Mouse (Mus musculus) olfactory bulb, adult 2 months (tissue): ENCODE measurements around the gene Sntb2. TPM values are rescaled to one million over a fixed set of nuclear protein-coding genes. Genes with fewer than 3 reads are reported as not detected.
"Not testable (repeated sequence)": the region's sequence is repeated elsewhere in the genome, so short reads cannot be mapped to it uniquely, and the experiment has no call there.

Source experiments
- H3K27ac ChIP-seq: fragments of 200-500 bp; 2 replicates; pipeline ENCODE4 v1.5.1; 2012; ENCODE audit warnings: low read depth, low read length; ENCODE audit not compliant: insufficient read depth
- H3K4me1 ChIP-seq: fragments of 200-500 bp; 2 replicates; pipeline ENCODE4 v1.6.1; 2012; ENCODE audit warnings: low read length; ENCODE audit not compliant: control insufficient read depth, insufficient read depth
- H3K4me3 ChIP-seq: fragments of 200-500 bp; 2 replicates; pipeline ENCODE4 v1.5.1; 2012; ENCODE audit warnings: mild to moderate bottlenecking, low read depth, low read length, moderate library complexity; ENCODE audit not compliant: insufficient read depth
- CTCF ChIP-seq: fragments of 200-500 bp; IDR thresholded peaks from 2 replicates; pipeline ENCODE4 v1.5.1; 2012; ENCODE audit warnings: low read depth, mild to moderate bottlenecking, low read length, moderate library complexity; ENCODE audit not compliant: insufficient read depth
- POLR2A ChIP-seq: fragments of 200-500 bp; IDR thresholded peaks from 2 replicates; pipeline ENCODE4 v1.6.1; 2012; ENCODE audit warnings: mild to moderate bottlenecking, low read depth, low read length, moderate library complexity; ENCODE audit not compliant: insufficient read depth
- WGBS: fragments of 180-500 bp; shearing (Covaris S2); methylation state at CpG from one replicate; pipeline ENCODE4 v1.1.7; 2018; 5-methylcytosine and 5-hydroxymethylcytosine counted together
- polyA plus RNA-seq: library from polyadenylated mRNA; stranded (reverse); fragments of >200 nt; gene quantifications from 2 replicates; pipeline ENCODE4 v1.2.4, GENCODE M21; 2012; ENCODE audit warnings: low replicate concordance; ENCODE audit not compliant: missing spikeins, insufficient read depth, insufficient read length

The Sntb2 gene
- polyA plus RNA-seq, 1 experiment: not detected

DNA sequence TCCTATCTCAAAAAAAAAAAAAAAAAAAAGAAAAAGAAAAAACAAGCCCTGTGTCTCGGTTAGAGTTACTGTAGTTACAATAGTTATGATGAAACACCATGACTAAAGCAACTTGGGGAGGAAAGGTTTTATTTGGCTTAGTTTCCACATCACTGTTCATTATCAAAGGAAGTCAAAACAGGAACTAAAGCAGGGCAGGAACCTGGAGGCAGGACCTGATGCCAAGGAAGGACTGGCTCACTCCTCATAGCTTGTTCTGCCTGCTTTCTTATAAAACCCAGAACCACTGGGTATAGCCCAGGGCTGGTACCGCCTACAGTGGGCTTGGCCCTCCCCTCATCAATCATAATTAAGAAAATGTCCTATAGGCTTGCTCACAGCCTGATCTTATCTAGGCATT lies 24.1 kb downstream of the Sntb2 start:
- 85% methylated on average over 2 of the region's 2 CpGs for WGBS
- Histone ChIP-seq H3K27ac (no peak overlapping the region), H3K4me1 (no peaks in the 10 kb centered on the region), H3K4me3 (no peak overlapping the region)
- TF ChIP-seq CTCF (no peak), POLR2A (no peak)

DNA sequence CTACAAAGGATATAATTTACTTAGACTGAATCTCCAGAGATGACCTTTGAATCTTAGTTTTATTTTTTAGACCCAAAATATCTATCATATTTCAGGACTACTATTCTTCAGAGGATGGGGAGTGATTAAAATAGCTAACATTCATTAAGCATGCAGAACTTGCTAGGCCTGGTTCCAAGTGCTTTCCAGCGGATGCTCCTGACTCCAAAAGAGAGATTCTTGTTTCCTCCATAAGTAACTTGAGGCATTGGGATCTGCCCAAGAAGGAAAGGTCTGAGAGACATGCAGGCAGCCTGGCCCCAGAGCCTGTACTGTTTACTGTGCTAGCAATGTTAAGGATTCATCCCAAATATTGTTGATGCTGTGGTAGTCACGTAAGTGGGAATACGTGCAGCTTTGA lies 26.8 kb downstream of the Sntb2 start:
- TF ChIP-seq POLR2A (no peak), CTCF (no peak)
- H3K4me3 ChIP-seq: no peak overlapping the region
- no peaks in the 10 kb centered on the region for H3K4me1 ChIP-seq
- H3K27ac ChIP-seq: no peak overlapping the region
- 80% methylated on average over 3 of the region's 3 CpGs for WGBS

DNA sequence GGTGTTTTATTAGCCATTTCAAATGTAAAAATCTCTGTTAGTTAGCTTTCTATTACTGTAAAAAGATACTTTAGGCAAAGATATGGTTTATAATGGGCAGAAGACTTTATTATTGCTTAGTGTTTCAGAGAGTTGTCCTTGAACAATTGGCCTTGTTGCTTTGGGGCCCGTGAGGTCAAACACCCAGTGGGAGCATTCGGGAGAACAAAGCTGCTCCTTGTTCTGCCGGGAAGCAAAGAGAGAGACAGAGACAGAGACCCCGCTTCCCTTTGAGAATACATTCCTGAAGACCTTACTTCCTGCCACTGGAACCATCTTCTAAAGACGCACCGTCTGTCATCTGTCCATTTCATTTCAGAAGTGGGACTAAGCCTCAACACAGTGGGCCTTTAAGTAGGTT lies 27.8 kb downstream of the Sntb2 start:
- Histone ChIP-seq H3K4me1 (no peaks in the 10 kb centered on the region), H3K4me3 (no peak overlapping the region), H3K27ac (no peak overlapping the region)
- TF ChIP-seq CTCF (no peak), POLR2A (no peak)
- WGBS: 61% methylated on average over 6 of the region's 6 CpGs

DNA sequence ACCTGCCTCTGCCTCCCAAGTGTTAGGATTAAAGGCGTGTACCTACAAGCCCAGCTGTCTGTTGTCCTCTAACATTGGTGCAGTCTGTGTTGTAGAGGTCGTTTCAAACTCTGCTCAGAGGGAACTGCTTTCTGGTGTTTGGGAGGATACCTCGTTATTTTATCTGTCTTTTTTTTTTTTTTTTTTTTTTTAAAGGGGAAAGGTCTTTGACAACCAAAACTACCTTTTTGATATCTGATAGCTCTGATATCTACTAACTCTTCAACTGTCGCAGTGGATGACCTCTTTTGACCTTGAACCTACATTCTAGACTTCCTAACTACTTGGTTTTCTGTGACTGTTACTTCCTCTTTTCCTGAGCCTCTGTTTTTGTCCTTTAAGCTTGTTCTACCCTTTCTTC lies 29.0 kb downstream of the Sntb2 start:
- Histone ChIP-seq H3K27ac (no peak overlapping the region), H3K4me3 (no peak overlapping the region), H3K4me1 (no peaks in the 10 kb centered on the region)
- TF ChIP-seq CTCF (no peak), POLR2A (no peak)
- WGBS: 77% methylated on average over 4 of the region's 4 CpGs

DNA sequence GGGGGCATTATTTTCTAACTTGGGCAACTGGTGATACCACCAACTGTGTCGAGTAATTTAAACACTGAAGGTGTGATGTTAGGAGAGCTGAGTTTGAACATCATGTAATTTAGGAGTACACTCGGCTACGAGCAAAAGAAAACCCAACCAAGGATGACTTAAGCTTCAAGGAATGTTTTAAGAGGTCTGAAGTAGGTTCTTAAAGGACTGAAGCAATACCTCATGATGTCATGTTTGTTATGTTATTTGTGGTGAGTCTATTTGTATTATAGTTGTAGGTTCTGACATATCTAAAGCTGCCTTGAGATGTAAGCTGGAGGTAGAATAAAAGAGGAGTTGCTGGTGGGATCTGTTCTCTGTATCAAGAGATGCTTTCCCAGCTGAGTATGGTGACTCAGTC lies 34.4 kb downstream of the Sntb2 start:
- TF ChIP-seq CTCF: no peak
- TF ChIP-seq POLR2A: no peak
- Histone ChIP-seq H3K4me3 (no peak overlapping the region), H3K4me1 (no peaks in the 10 kb centered on the region), H3K27ac (no peak overlapping the region)
- WGBS: 79% methylated on average over 3 of the region's 3 CpGs

DNA sequence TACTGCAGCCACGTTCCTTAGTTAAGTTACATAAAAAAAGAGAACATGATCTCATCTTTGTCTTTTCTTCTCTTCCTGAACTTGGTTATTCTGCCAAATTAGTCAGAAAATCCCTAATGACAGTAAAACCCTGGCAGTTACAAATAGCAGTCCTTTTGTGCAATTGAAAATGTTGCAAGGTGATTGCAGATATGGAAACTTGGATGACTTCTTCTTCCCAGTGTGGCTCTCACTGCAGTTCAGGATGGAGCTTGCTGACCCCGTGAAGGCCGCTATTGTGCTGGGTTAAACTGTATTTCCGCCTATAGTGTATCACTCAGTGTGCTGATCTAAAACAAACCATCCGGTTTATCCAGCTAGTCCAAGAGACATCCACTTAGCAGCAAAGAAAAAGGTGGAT lies 36.4 kb downstream of the Sntb2 start:
- H3K27ac ChIP-seq: no peak overlapping the region
- TF ChIP-seq POLR2A: no peak
- no peak for TF ChIP-seq CTCF
- WGBS: 80% methylated on average over 5 of the region's 5 CpGs
- no peaks in the 10 kb centered on the region for H3K4me1 ChIP-seq
- no peak overlapping the region for H3K4me3 ChIP-seq

DNA sequence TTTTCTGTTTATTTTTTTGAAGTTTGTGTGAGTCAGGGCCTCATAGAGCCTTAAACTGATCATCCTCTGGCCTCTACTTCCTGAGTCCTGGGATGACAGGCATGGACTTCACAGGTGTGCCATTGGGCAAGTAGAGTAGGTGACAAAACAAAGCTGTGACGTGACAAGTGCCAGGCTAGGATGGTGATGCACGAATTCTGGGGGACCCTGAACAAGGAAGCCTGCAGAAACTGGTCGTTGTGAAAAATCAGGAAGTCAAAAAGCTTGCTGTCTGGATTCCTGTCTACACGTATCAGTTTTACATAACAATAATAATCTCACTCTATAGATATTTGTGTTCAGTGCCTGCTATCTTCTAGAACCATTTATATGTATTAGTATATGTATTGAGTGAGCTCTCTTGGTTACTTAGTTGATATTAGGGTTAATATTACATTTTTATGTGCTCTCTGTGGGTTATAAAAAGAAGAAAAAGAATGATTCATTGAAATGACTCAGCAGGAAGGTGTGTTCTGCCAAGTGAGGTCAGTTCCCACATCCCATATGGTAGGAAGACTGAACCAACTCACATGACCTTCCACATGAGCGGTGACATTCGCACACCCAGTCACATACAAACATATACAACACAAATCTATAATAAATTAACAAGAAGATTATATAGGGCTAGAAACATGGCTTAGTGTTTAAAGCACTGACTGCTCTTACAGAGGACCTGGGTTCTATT lies 37.2 kb downstream of the Sntb2 start:
- H3K4me1 ChIP-seq: no peaks in the 10 kb centered on the region
- 89% methylated on average over 6 of the region's 6 CpGs for WGBS
- H3K27ac ChIP-seq: no peak overlapping the region
- TF ChIP-seq POLR2A (no peak), CTCF (no peak)
- H3K4me3 ChIP-seq: no peak overlapping the region

DNA sequence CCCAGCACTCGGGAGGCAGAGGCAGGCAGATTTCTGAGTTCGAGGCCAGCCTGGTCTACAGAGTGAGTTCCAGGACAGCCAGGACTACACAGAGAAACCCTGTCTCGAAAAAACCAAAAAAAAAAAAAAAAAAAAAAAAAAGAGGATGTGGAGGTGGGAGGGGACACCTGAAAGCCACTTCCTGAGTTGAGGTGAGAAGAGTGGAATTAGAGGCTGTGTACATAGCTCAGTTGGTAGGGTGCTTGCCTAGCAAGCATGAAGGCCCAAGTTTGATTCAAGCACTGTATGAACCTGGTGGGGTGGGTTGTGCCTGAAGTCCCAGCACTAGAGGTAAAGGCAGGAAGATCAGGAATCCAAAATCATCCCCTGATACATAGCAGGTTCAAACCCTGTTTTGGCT lies 38.0 kb downstream of the Sntb2 start:
- H3K4me3 ChIP-seq: not testable (repeated sequence)

DNA sequence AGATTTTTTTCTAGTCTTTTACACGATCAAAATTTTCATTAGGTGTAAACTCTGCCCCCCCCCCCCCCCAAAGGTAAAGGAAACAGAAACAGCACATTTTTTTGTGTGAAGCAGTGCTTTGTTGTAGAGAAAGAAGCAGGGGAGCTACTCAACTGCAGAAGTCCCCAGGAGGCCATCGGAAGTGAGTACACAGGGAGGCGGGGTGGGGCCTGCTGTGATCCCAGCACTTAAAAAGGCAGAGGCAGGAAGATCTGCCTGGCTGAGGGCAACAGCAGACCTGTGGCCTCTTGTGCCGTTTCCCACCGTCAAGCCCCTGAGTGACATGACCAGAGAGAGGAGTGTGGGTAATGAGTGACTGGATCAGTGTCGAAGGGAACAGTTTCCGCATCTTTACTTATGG lies 39.2 kb downstream of the Sntb2 start:
- WGBS: 67% methylated on average over 7 of the region's 7 CpGs
- TF ChIP-seq POLR2A (no peak), CTCF (no peak)

More for the DNA sequence above, 38.0 kb downstream of the Sntb2 start:
- H3K27ac ChIP-seq, H3K4me1 ChIP-seq: not testable (repeated sequence)
- 97% methylated on average over 2 of the region's 3 CpGs for WGBS

DNA sequence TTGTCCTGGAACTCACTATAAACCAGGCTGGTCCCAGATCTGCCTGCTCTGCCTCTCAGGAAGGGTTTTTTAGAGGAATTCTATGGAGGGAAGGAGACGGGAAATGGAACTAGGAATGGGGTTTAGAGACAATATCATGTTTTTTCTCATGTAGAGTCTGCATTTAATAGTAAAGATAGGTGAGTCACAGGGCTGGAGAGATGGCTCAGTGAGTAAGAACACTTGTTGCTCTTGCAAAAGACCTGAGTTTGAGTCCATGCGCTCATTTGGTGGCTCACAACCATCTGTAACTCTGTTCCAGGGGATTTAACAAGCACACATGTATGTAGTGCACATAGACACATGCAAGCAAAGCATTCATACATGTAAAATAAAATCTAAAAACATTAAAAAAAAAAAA lies 40.2 kb downstream of the Sntb2 start:
- WGBS: 81% methylated on average over 2 of the region's 2 CpGs
- no peak overlapping the region for H3K27ac ChIP-seq
- no peaks in the 10 kb centered on the region for H3K4me1 ChIP-seq
- TF ChIP-seq POLR2A: no peak
- no peak for TF ChIP-seq CTCF
- no peak overlapping the region for H3K4me3 ChIP-seq

More for the DNA sequence above, 39.2 kb downstream of the Sntb2 start:
- H3K4me3 ChIP-seq: no peak overlapping the region
- no peaks in the 10 kb centered on the region for H3K4me1 ChIP-seq
- H3K27ac ChIP-seq: no peak overlapping the region
